Mouse (Mus musculus) neutrophil, adult 83 days (primary cell): ENCODE results near the gene Gm7534. TPM values are rescaled to one million over a fixed set of nuclear protein-coding genes. Genes with fewer than 3 reads are reported as not detected.

Source experiments
- total RNA-seq, 2 experiments: library from RNA; stranded (reverse); gene quantifications; one replicate each; pipeline ENCODE4 v1.2.4; 2023

Gene Gm7534
- total RNA-seq = not detected

DNA sequence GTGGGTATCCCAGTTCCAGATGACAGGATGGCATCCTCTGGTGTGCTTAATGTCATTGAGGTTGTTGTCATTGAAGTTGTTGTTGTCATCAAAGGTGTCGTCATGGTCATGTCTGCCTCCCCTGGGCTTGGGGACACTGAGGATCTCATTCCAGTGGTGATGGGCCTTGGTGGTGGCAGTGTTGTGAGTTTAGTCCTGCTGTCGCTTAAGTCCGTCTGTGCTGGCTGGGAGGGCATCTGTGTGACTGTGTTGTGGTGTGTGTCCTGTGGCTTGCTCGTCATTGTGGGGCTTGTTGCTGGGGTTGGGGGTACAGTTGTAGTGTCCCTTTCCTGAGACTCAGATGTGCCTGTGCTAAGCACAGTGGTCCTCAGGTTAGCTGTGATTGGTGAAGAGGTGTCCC is at the start of gene Gm7534:
Gene Gm7534, minus strand, starts transcription at position 101 of the 400 bp plus-strand sequence.

GRCm38 (mm10) chr4:134246719-134247258 is 44.0 kb upstream of the Gm7534 start, which contains the start of gene Gm30191:
TSS of gene Gm30191 (plus strand) at chr4:134246935.

DNA sequence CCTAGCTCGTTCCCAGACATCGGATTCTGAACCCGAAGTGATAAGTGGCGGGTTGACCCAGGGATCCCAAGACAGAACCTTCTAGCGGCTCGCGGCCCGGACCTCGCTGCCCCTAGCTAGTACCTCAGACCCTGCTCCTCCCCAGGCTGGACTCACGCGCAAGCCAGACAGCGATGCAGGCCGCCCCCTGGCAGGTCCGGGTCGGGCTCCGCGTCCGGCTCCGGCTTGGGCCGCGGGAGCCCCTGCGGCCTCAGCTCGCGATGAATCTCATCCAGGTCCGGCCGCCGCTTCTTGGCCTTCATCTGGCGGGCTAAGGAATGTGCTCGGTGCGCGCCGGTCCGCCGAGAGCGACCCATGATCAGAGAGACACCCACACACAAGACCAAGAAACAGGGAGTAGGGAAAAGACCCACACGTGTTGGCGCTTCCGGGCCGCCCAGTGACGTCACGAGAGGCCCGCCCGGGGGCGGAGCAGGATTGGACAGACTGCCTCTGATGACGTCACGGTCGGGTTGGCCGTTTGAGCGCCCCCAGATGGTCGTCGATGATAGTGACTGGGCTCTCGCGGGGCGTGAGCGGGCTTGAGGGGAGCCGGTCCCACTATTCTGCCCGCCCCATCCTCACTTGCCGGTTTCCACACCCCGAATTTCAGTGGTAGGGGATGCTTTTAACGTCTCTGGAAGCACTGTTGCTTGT is 42.5 kb upstream of the Gm7534 start, which contains the start of gene Zfp593:
Gene Zfp593, minus strand, starts transcription at position 445 of the 696 bp plus-strand sequence.

DNA sequence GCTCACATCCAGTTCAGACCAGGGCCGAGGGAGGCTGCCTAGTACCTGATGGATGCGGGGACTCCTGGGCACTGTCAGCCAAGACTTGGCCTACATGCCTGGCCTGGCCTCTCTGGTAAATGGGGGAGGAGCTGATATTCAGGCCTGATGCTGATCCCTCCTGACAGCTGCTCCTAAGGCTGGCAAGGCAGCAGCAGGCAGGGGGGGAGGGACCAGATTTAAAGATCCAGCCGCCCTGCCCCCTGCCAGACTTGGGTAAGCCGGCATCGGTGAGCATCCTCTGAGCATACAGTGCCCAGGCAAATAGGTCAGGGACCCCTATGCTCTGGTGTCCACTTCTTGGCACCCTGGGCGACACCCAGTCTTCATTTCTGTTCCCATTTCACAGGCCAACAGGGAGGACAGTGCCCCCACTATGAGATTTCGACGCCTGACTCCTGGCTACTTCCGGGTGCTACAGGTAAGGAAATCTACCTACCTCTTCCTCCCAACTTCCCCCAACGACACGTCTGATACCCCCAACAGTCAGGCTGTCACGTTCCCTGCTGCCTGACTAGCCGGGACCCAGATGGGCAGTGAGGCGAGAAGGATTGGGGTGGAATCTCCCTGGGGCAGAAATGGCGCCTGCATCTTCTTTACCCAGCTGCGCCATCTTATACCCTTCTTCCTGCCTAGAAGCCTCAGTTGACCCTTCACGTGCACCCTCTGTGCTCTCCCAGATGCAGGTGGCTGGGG is 40.9 kb upstream of the Gm7534 start, which contains the start of gene E130218I03Rik:
Gene E130218I03Rik, plus strand, starts transcription at position 147 of the 735 bp plus-strand sequence.

GRCm38 (mm10) chr4:134238279-134238651 is 35.5 kb upstream of the Gm7534 start, which contains the start of gene Cnksr1:
TSS of gene Cnksr1 (minus strand) at chr4:134238399.

DNA sequence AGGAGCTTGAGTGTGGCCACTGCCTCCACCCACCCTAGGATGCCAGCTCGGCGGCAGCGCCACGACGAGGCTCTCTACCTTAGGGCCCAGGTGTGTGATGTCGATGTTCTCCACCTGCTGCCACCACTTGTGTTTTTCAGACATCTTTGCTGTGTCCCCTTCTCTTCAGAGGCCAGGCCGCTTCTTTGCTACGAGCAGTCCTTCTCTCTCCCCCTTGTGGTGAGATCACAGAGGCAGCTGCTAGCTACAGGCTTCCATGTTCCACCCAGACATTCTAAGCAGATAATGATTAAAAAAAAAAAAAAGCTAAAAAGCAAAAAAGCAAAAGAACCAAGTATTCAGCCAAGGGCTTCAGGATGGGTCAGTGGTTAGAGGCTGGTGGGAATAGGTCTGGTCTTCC is 24.4 kb upstream of the Gm7534 start, which contains the start of gene Catsper4:
Gene Catsper4, minus strand, starts transcription at position 190 of the 400 bp plus-strand sequence.

Other genes starting within 250 kb of the Gm7534 start
- gene Hmgn2, start 234.4 kb downstream of the Gm7534 start, total RNA-seq = 1,000 to 10,000 TPM; 1,319 to 1,440 TPM
- 10 to 100 TPM; 65.1 to 68.3 TPM for gene Dhdds, start 202.1 kb downstream of the Gm7534 start, total RNA-seq
- 10 to 100 TPM; 48.0 to 51.8 TPM for gene Lin28a, start 184.2 kb downstream of the Gm7534 start, total RNA-seq
- gene Zfp683, start 149.2 kb downstream of the Gm7534 start, total RNA-seq = not detected
- under 1 TPM in 1 of 2 experiments, not detected in 1; 0.59 TPM for gene Crybg2, start 142.2 kb downstream of the Gm7534 start, total RNA-seq
- 1,000 to 10,000 TPM; 1,531 to 1,665 TPM for gene Cd52, start 107.9 kb downstream of the Gm7534 start, total RNA-seq
- gene Ubxn11, start 100.4 kb downstream of the Gm7534 start, total RNA-seq = 1 to 10 TPM; 5.0 to 8.1 TPM
- 100 to 1,000 TPM; 911 to 950 TPM for gene Sh3bgrl3, start 74.2 kb downstream of the Gm7534 start, total RNA-seq
- 10 to 100 TPM; 17.4 to 17.6 TPM for gene Cep85, start 15.9 kb downstream of the Gm7534 start, total RNA-seq
- gene Catsper4, start 24.4 kb upstream of the Gm7534 start, total RNA-seq = not detected
- not detected for gene Cnksr1, start 35.4 kb upstream of the Gm7534 start, total RNA-seq
- not detected for gene E130218I03Rik, start 40.7 kb upstream of the Gm7534 start, total RNA-seq
- 1 to 10 TPM; 5.9 to 6.1 TPM for gene Zfp593, start 42.6 kb upstream of the Gm7534 start, total RNA-seq
- gene Gm30191, start 43.9 kb upstream of the Gm7534 start, total RNA-seq = not detected
- 1 to 10 TPM in 1 of 2 experiments, not detected in 1; 1.5 TPM for gene Grrp1, start 51.1 kb upstream of the Gm7534 start, total RNA-seq
- 10 to 100 TPM; 15.1 to 17.7 TPM for gene Pdik1l, start 84.9 kb upstream of the Gm7534 start, total RNA-seq
- gene Trim63, start 112.1 kb upstream of the Gm7534 start, total RNA-seq = not detected
- under 1 TPM; 0.20 to 0.22 TPM for gene Slc30a2, start 140.2 kb upstream of the Gm7534 start, total RNA-seq
- not detected for gene Extl1, start 180.8 kb upstream of the Gm7534 start, total RNA-seq
- 10 to 100 TPM; 16.8 to 18.2 TPM for gene Pafah2, start 193.3 kb upstream of the Gm7534 start, total RNA-seq